19 mouse cellular contexts compared by ENCODE assay signal in the genomic region with DNA sequence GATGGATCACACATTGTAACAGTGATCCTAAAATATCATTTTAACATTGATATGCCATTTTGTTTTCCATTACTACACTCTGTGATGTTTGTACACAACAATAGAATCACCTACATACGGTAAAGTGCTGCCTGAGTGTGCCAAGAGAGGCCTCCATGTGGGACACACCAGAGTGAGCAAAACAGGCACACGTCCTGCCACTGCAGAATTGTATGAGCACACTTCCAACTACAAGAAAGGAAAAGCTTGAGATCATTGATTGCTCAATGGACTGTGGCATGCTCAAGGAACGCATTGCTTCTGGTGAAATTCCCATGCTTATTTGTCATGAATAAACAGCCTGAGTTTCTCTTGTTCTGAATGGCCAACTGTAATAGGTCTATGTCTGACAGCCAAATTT.
DNase-seq lines count a peak whose midpoint lies in the region; ATAC-seq lines count a peak whose summit lies in the region.
"Had no signal": no experiment of that assay in that cellular context is flagged by ENCODE, and none has a peak within 500 bp of the region (broad histone marks: within the 10 kb centered on the region; RNA-seq: fewer than 3 reads in every experiment).

No protein-coding gene starts in this region.

- 45% methylated on average over 3 of the region's 3 CpGs for WGBS in kidney, embryonic 14.5 days

- H3K27me3 ChIP-seq in kidney, embryonic 14.5 days (ENCODE audit: control insufficient read depth, insufficient read depth, low read length) = no peaks in the 10 kb centered on the region
- H3K27me3 ChIP-seq: CH12.LX; embryonic facial prominence, embryonic 12.5 days; forebrain, embryonic 15.5 days; hindbrain, embryonic 12.5 days had no signal

- H3K36me3 ChIP-seq in kidney, embryonic 14.5 days (ENCODE audit: control insufficient read depth, insufficient read depth, low read length) = no peaks in the 10 kb centered on the region
- H3K36me3 ChIP-seq: embryonic facial prominence, embryonic 12.5 days; forebrain, embryonic 15.5 days; heart, embryonic 10.5 days; hindbrain, embryonic 12.5 days had no signal

- no peaks in the 10 kb centered on the region for H3K9me3 ChIP-seq in kidney, embryonic 14.5 days (ENCODE audit: control insufficient read depth, low read length)
- H3K9me3 ChIP-seq: embryonic facial prominence, embryonic 12.5 days; forebrain, embryonic 15.5 days; heart, embryonic 10.5 days; hindbrain, embryonic 12.5 days had no signal

- 0 out of 2 replicates have a peak, but pooled peaks have one; percentile 35 for ATAC-seq in kidney, embryonic 14.5 days (ENCODE audit: low FRiP score, low TSS enrichment)
- ATAC-seq: forebrain, embryonic 15.5 days had no signal

- no peaks in the 10 kb centered on the region for H3K4me1 ChIP-seq in kidney, embryonic 14.5 days (ENCODE audit: control insufficient read depth, insufficient read depth, low read length)
- H3K4me1 ChIP-seq: embryonic facial prominence, embryonic 12.5 days; forebrain, embryonic 15.5 days; heart, embryonic 10.5 days; hindbrain, embryonic 12.5 days had no signal

- H3K4me2 ChIP-seq in kidney, embryonic 14.5 days (replicated peaks; ENCODE audit: low read depth, low read length) = no peak overlapping the region
- H3K4me2 ChIP-seq: embryonic facial prominence, embryonic 12.5 days; forebrain, embryonic 15.5 days; hindbrain, embryonic 12.5 days had no signal

- DNase-seq in kidney, adult 18-20 months = no peak
- peak; percentile 8 for DNase-seq in retina, embryonic 14.5 days (ENCODE audit: low spot score)
- DNase-seq in retina, postnatal 1 day = no peak
- DNase-seq in kidney, postnatal 14 days = peak; percentile 4
- no peak for DNase-seq in adrenal gland, postnatal 14 days
- DNase-seq: adrenal gland, adult 2 months; adrenal gland, postnatal 36 days; cerebellum, adult 11-12 months; cerebellum, adult 9-10 months; cerebellum, postnatal 25 days; heart, adult 18-20 months; heart, postnatal 10 days; heart, postnatal 4 days had no signal

- no peak overlapping the region for H3K27ac ChIP-seq in kidney, embryonic 14.5 days (ENCODE audit: low read depth, low read length)
- H3K27ac ChIP-seq: embryonic facial prominence, embryonic 12.5 days; forebrain, embryonic 15.5 days; heart, embryonic 10.5 days; hindbrain, embryonic 12.5 days had no signal

- no peak overlapping the region for H3K9ac ChIP-seq in kidney, embryonic 14.5 days (ENCODE audit: low read depth, low read length)
- H3K9ac ChIP-seq: embryonic facial prominence, embryonic 12.5 days; forebrain, embryonic 15.5 days; hindbrain, embryonic 12.5 days had no signal

- H3K4me3 ChIP-seq in kidney, embryonic 14.5 days (ENCODE audit: low read length) = no peak overlapping the region
- H3K4me3 ChIP-seq: embryonic facial prominence, embryonic 12.5 days; forebrain, embryonic 15.5 days; heart, embryonic 10.5 days; hindbrain, embryonic 12.5 days had no signal

Comparison
In these comparisons a context has a peak if more than half of its experiments do, and no peak if none do; other contexts are left out.
1. DNase-seq: peak in retina, embryonic 14.5 days (single experiment) and kidney, postnatal 14 days (single experiment); none in kidney, adult 18-20 months (single experiment), retina, postnatal 1 day (single experiment) and adrenal gland, postnatal 14 days (single experiment).